Mouse (Mus musculus): ENCODE measurements at regions not wholly inside any gene's neighbourhood (a gene's known extent, or its start where the extent isn't known, plus 50 kb on each side); places are given as distances from the start of the nearest gene placed in this dataset.

GRCm38 (mm10) chr17:89281321-89281720 is 80.8 kb upstream of the Fshr start:
- H3K27me3 ChIP-seq, result no peaks in the 10 kb centered on the region
- no peaks in the 10 kb centered on the region for H3K36me3 ChIP-seq
- no peak overlapping the region for H3K4me2 ChIP-seq (replicated peaks)
- WGBS, result 96% methylated on average over 2 of the region's 2 CpGs
- H3K9me3 ChIP-seq, result 0 out of 2 replicates have a peak, but pooled peaks cover 5% of the 10 kb centered on the region
- peaks cover 3% of the 10 kb centered on the region; the same call in 1 of the 2 replicates for H3K4me1 ChIP-seq
- no peak overlapping the region for H3K4me3 ChIP-seq
- no peak overlapping the region for H3K9ac ChIP-seq (replicated peaks)
- ATAC-seq (replicated peaks), result no peak
- H3K27ac ChIP-seq (replicated peaks), result no peak overlapping the region

GRCm38 (mm10) chr17:89272141-89272540 is 71.7 kb upstream of the Fshr start:
- H3K9ac ChIP-seq (replicated peaks), result no peak overlapping the region
- H3K36me3 ChIP-seq, result no peaks in the 10 kb centered on the region
- H3K27me3 ChIP-seq, result no peaks in the 10 kb centered on the region
- no peak for ATAC-seq (replicated peaks)
- H3K4me2 ChIP-seq (replicated peaks), result no peak overlapping the region
- no peak overlapping the region for H3K27ac ChIP-seq (replicated peaks)
- H3K9me3 ChIP-seq, result no peaks in the 10 kb centered on the region
- no peak overlapping the region for H3K4me3 ChIP-seq
- H3K4me1 ChIP-seq, result no peaks in the 10 kb centered on the region

GRCm38 (mm10) chr17:89255687-89256086 is 55.2 kb upstream of the Fshr start:
- Histone ChIP-seq H3K4me2 (replicated peaks) (no peak overlapping the region), H3K9me3 (no peaks in the 10 kb centered on the region), H3K36me3 (no peaks in the 10 kb centered on the region), H3K27ac (replicated peaks) (no peak overlapping the region), H3K27me3 (no peaks in the 10 kb centered on the region), H3K4me3 (no peak overlapping the region), H3K9ac (replicated peaks) (no peak overlapping the region), H3K4me1 (no peaks in the 10 kb centered on the region)
- WGBS, result 57% methylated on average over 3 of the region's 3 CpGs
- ATAC-seq (replicated peaks), result no peak

- no peak overlapping the region for H3K9ac ChIP-seq (replicated peaks)
- no peak overlapping the region for H3K27ac ChIP-seq (replicated peaks)
- 80% methylated on average over 5 of the region's 5 CpGs for WGBS
- H3K9me3 ChIP-seq, result no peaks in the 10 kb centered on the region
- no peaks in the 10 kb centered on the region for H3K4me1 ChIP-seq
- ATAC-seq (replicated peaks), result no peak
- H3K4me3 ChIP-seq, result no peak overlapping the region
- no peaks in the 10 kb centered on the region for H3K36me3 ChIP-seq
- no peaks in the 10 kb centered on the region for H3K27me3 ChIP-seq
- no peak overlapping the region for H3K4me2 ChIP-seq (replicated peaks)
These were observed 50.3 kb upstream of the Fshr start for GRCm38 (mm10) chr17:89250811-89251210.
